Mouse (Mus musculus) testis, adult 2 months (tissue): ENCODE results near the gene Osbpl7.

ENCODE experiments used
- CTCF ChIP-seq: fragments of 200-500 bp; IDR thresholded peaks from 2 replicates; pipeline ENCODE4 v1.5.1; 2012; ENCODE audit warnings: low read depth, mild to moderate bottlenecking, inconsistent platforms, low read length, moderate library complexity; ENCODE audit not compliant: control insufficient read depth, insufficient read depth, insufficient replicate concordance
- POLR2A ChIP-seq: fragments of 200-500 bp; IDR thresholded peaks from 2 replicates; pipeline ENCODE4 v1.6.1; 2012; ENCODE audit warnings: low read depth, mild to moderate bottlenecking, inconsistent platforms, low read length, moderate library complexity; ENCODE audit not compliant: control insufficient read depth

DNA sequence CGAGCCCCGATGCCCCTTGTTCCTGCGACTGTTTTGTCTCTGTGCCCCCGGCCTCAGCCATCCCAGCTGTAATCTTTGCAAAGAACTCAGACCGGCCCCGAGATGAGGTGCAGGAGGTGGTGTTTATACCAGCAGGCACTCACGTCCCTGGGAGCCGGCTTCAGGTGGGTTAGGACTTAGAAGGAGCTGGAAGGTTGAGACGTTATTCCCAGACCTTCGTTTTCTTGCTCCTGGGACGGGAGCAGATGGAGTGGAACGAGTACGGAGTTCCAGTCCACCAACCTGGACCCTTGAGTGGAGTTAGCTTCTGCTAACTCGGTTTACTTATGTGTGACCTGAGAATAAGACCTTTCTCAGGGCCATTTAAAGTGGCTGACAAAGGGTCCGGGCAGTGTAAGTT, 20.0 kb upstream of the Osbpl7 start:
- TF ChIP-seq CTCF (no peak), POLR2A (no peak; the same call in 1 of the 2 replicates)
